Mouse (Mus musculus): ENCODE data around the gene Kif1a. TPM values are rescaled to one million over a fixed set of nuclear protein-coding genes. Genes with fewer than 3 reads are reported as not detected.

Gene Kif1a
- 7.3 and 8.0 TPM in 2 replicates for polyA plus RNA-seq (2014; fragmentation: Nextera tagmentation; extraction: Ambion mirVana)

DNA sequence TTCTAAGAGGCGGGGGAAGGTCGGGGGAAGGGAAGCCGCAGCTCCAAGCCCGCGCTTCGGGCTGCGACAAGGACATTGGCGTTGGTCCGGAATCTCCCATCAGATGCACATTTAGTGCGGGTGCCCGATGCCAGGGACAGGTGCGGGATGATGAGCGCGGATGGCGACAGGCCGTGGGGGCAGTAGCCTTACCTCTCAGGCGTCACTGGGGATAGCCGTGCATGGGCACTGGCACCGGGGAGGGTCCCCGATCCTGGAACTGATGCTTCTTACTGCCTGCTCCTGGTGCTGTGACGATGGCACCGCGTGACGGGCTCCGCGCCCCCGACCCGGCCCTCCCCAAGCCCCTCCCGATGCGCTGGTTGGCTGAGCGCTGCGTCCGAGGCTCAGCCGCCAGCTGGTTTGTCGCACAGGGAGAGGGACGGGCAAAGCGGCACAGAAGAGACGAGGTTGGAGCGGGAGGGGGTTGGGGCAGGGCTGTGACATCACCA lies at the start of gene Kif1a:
TSS of gene Kif1a (minus strand) at position 381 of the 491 bp plus-strand sequence.
- ATAC-seq (ENCODE audit: insufficient number of reproducible peaks, low FRiP score, low TSS enrichment, low read depth) (peak; percentile 65; the same call in 1 of the 2 replicates), DNase-seq (ENCODE audit: low spot score) (peak; percentile 68)
- peaks cover 47% of the 10 kb centered on the region for H3K27me3 ChIP-seq (ENCODE audit: control insufficient read depth, insufficient read depth, low read length)
- no peak within 1 kb of the TSS for H3K27ac ChIP-seq (replicated peaks; ENCODE audit: low read depth, low read length)
- H3K36me3 ChIP-seq (ENCODE audit: control insufficient read depth, insufficient read depth, low read length), result no peaks in the 10 kb centered on the region
- no peaks in the 10 kb centered on the region for H3K9me3 ChIP-seq (ENCODE audit: control insufficient read depth, low read length)
- peak within 1 kb of the TSS; percentile 55 for H3K4me3 ChIP-seq (ENCODE audit: low read depth, low read length)
- peaks cover 8% of the 10 kb centered on the region; the same call in 1 of the 2 replicates for H3K4me1 ChIP-seq (ENCODE audit: control insufficient read depth, insufficient read depth, low read length)
- H3K9ac ChIP-seq (ENCODE audit: low read length), result peak within 1 kb of the TSS; percentile 50
- 1% methylated on average over 39 of the region's 39 CpGs for WGBS
- H3K4me2 ChIP-seq (ENCODE audit: low read depth, severe bottlenecking), result peak within 1 kb of the TSS; percentile 89

DNA sequence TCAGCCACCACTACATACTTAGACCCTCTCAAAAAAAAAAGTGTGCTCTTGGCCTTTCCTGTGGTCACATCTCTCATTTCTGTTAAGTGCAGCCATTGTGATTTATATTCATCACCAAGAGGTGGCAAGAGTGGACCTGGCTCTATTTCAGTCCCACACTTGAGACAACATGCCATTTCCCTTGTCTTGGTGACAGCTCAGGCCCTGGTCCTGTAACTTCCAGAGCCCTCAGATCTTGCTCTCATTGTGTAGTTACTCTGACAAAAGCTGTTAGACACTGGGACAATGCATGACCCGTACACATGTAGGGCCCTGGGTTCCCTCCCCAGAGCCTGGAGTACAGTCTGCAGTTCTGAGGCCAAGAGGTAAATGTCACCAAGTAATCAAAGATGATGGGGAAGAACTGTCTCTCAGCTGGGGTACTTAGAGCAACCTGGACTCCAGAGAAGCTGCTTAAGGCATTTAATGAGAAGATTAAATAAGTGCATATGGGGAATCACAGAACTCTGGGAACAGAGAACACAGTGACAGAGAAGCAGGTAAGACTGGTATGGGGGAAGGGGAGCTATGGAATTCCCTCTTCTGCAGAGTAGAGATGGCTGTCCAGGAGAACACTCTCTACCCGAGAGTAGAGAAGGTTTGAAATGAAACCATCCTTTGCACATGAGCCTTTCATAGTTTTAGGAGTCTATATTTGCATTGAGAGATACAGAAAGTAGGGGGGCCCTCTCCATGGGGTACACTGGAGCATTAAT lies 49.3 kb upstream of the Kif1a start:
- no peak overlapping the region for H3K9ac ChIP-seq (ENCODE audit: low read length)
- WGBS, result 77% methylated on average over 2 of the region's 2 CpGs
- H3K27me3 ChIP-seq (ENCODE audit: control insufficient read depth, insufficient read depth, low read length), result no peaks in the 10 kb centered on the region

DNA sequence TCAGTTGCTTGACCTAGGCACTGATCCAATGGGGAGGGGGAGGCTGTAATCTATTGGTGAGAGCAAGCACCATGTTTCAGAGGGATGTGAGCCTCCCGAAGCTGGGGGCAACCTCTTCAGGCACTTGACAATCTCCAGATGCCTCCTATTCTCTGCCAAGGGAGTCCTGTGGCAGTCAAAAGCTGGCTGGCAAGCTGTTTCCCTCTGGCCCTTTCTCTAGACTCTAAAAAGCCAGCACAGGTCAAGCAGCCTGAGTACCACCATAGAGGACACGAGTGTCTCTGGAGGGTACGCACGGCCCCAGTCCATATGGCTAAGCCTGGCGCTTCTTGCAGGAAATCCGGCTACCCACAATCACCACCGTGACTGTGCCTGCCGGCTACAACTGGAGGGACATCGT lies 42.4 kb upstream of the Kif1a start:
- no peak overlapping the region for H3K27ac ChIP-seq (replicated peaks; ENCODE audit: low read depth, low read length)
- H3K9ac ChIP-seq (ENCODE audit: low read length), result no peak overlapping the region
- ATAC-seq (ENCODE audit: insufficient number of reproducible peaks, low FRiP score, low TSS enrichment, low read depth), result no peak
- WGBS, result 83% methylated on average over 9 of the region's 9 CpGs
- H3K36me3 ChIP-seq (ENCODE audit: control insufficient read depth, insufficient read depth, low read length), result no peaks in the 10 kb centered on the region
- no peaks in the 10 kb centered on the region for H3K9me3 ChIP-seq (ENCODE audit: control insufficient read depth, low read length)
- no peaks in the 10 kb centered on the region for H3K4me1 ChIP-seq (ENCODE audit: control insufficient read depth, insufficient read depth, low read length)
- no peak overlapping the region for H3K4me3 ChIP-seq (ENCODE audit: low read depth, low read length)
- no peak for DNase-seq (ENCODE audit: low spot score)
- H3K4me2 ChIP-seq (ENCODE audit: low read depth, severe bottlenecking), result no peak overlapping the region
- no peaks in the 10 kb centered on the region for H3K27me3 ChIP-seq (ENCODE audit: control insufficient read depth, insufficient read depth, low read length)

More for the DNA sequence above, 49.3 kb upstream of the Kif1a start:
- ATAC-seq (ENCODE audit: insufficient number of reproducible peaks, low FRiP score, low TSS enrichment, low read depth) (no peak), DNase-seq (ENCODE audit: low spot score) (no peak)
- H3K4me2 ChIP-seq (ENCODE audit: low read depth, severe bottlenecking), result no peak overlapping the region
- no peak overlapping the region for H3K27ac ChIP-seq (replicated peaks; ENCODE audit: low read depth, low read length)
- H3K4me1 ChIP-seq (ENCODE audit: control insufficient read depth, insufficient read depth, low read length), result no peaks in the 10 kb centered on the region
- H3K9me3 ChIP-seq (ENCODE audit: control insufficient read depth, low read length), result no peaks in the 10 kb centered on the region
- no peak overlapping the region for H3K4me3 ChIP-seq (ENCODE audit: low read depth, low read length)
- no peaks in the 10 kb centered on the region for H3K36me3 ChIP-seq (ENCODE audit: control insufficient read depth, insufficient read depth, low read length)

DNA sequence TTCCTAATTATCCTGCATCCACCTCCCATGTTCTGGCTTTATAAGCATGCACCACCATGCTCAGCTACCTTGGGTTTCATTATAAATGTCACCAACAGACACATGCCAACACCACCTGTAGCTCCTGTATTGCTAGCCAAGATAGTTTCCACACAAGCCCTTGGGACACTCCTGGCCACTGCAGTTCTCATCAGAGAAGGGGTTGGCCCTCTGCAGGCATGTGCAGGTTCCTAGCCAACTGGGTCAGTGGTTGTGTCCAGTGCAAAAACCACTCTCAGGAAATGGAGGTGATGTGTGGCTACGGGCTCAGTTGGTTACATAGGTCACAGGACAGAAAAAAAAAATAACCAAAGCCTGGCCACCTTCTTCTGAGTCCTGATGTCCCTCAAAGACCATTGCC lies 41.1 kb upstream of the Kif1a start:
- DNase-seq (ENCODE audit: low spot score) (no peak), ATAC-seq (ENCODE audit: insufficient number of reproducible peaks, low FRiP score, low TSS enrichment, low read depth) (no peak)
- Histone ChIP-seq H3K4me1 (ENCODE audit: control insufficient read depth, insufficient read depth, low read length) (no peaks in the 10 kb centered on the region), H3K4me3 (ENCODE audit: low read depth, low read length) (no peak overlapping the region), H3K36me3 (ENCODE audit: control insufficient read depth, insufficient read depth, low read length) (no peaks in the 10 kb centered on the region), H3K27me3 (ENCODE audit: control insufficient read depth, insufficient read depth, low read length) (no peaks in the 10 kb centered on the region), H3K9me3 (ENCODE audit: control insufficient read depth, low read length) (no peaks in the 10 kb centered on the region), H3K4me2 (ENCODE audit: low read depth, severe bottlenecking) (no peak overlapping the region), H3K9ac (ENCODE audit: low read length) (no peak overlapping the region), H3K27ac (replicated peaks; ENCODE audit: low read depth, low read length) (no peak overlapping the region)
- WGBS, result 87% methylated on average over 1 of the region's 1 CpGs

DNA sequence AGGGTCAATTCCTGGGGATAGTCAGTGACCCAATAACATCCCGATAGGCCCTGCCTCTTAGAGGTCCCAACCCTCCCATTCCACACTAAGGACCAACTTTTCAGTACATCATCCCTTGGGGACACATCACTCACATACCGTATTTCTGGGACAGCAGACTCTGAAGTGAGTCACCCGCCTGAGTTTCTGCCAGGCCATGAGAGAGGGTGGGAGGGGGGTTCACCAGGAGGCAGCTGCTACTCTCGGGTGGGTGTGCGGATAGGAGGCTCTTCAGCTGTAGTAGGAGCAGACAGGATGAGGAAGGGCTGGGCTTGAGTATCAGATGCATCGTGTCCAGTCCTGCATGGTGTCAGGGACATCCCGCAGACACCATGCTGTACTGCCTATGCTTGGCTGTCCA lies 38.0 kb upstream of the Kif1a start:
- no peak for DNase-seq (ENCODE audit: low spot score)
- Histone ChIP-seq H3K9ac (ENCODE audit: low read length) (no peak overlapping the region), H3K4me2 (ENCODE audit: low read depth, severe bottlenecking) (no peak overlapping the region), H3K4me1 (ENCODE audit: control insufficient read depth, insufficient read depth, low read length) (no peaks in the 10 kb centered on the region), H3K4me3 (ENCODE audit: low read depth, low read length) (no peak overlapping the region), H3K36me3 (ENCODE audit: control insufficient read depth, insufficient read depth, low read length) (no peaks in the 10 kb centered on the region), H3K9me3 (ENCODE audit: control insufficient read depth, low read length) (no peaks in the 10 kb centered on the region), H3K27ac (replicated peaks; ENCODE audit: low read depth, low read length) (no peak overlapping the region), H3K27me3 (ENCODE audit: control insufficient read depth, insufficient read depth, low read length) (no peaks in the 10 kb centered on the region)
- no peak for ATAC-seq (ENCODE audit: insufficient number of reproducible peaks, low FRiP score, low TSS enrichment, low read depth)
- WGBS, result 84% methylated on average over 7 of the region's 7 CpGs

DNA sequence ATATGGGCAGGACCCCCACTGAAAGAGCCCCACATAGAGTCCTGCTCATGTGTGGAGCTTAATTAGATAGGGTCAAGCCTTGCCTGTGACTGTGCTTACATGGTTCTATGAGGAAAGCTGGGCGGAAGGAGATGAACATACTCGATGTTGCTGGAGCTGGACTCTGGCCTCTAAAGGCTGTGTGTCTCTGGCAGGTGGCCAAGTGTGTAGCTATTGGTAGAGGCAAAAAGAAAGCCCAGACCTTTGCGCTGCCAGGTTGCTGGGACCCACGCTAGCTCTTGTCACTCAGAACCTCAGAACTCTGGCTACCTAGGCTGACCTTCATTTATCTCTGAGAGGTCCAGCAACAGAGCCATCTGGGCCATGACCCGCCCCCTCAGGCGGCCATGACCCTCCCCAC lies 36.8 kb upstream of the Kif1a start:
- DNase-seq (ENCODE audit: low spot score), result no peak
- 86% methylated on average over 6 of the region's 6 CpGs for WGBS
- H3K36me3 ChIP-seq (ENCODE audit: control insufficient read depth, insufficient read depth, low read length), result no peaks in the 10 kb centered on the region

DNA sequence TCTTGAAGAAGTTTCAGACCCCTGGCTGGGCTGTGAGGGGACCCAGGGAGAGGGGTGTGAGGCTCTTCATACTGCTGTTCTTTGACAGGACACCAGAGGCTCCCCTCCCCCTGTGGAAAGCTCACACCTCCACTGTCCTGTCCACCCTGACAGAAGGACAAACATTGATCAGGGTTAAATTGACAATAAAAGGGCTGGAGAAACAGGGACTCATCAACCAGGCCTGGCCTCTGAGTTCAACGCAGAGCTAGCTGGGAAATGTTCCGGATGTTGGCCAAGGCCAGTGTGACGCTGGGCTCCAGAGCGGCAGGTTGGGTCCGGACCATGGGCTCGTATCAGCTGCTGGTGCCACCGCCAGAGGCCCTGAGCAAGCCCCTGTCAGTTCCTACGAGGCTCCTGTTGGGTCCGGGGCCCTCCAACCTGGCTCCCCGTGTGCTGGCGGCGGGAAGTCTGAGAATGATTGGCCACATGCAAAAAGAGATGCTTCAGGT lies 33.3 kb upstream of the Kif1a start, which contains the start of gene Agxt:
TSS of gene Agxt (plus strand) at position 205 of the 491 bp plus-strand sequence.
- WGBS, result 83% methylated on average over 12 of the region's 12 CpGs
- H3K4me2 ChIP-seq (ENCODE audit: low read depth, severe bottlenecking), result no peak within 1 kb of the TSS
- no peaks in the 10 kb centered on the region for H3K36me3 ChIP-seq (ENCODE audit: control insufficient read depth, insufficient read depth, low read length)
- DNase-seq (ENCODE audit: low spot score) (no peak), ATAC-seq (ENCODE audit: insufficient number of reproducible peaks, low FRiP score, low TSS enrichment, low read depth) (no peak)
- H3K27ac ChIP-seq (replicated peaks; ENCODE audit: low read depth, low read length), result no peak within 1 kb of the TSS
- no peaks in the 10 kb centered on the region for H3K9me3 ChIP-seq (ENCODE audit: control insufficient read depth, low read length)
- H3K27me3 ChIP-seq (ENCODE audit: control insufficient read depth, insufficient read depth, low read length), result no peaks in the 10 kb centered on the region
- H3K9ac ChIP-seq (ENCODE audit: low read length), result no peak within 1 kb of the TSS
- no peaks in the 10 kb centered on the region for H3K4me1 ChIP-seq (ENCODE audit: control insufficient read depth, insufficient read depth, low read length)
- H3K4me3 ChIP-seq (ENCODE audit: low read depth, low read length), result no peak within 1 kb of the TSS

More for the DNA sequence above, 36.8 kb upstream of the Kif1a start:
- H3K9ac ChIP-seq (ENCODE audit: low read length), result no peak overlapping the region
- no peak overlapping the region for H3K4me2 ChIP-seq (ENCODE audit: low read depth, severe bottlenecking)
- no peak overlapping the region for H3K4me3 ChIP-seq (ENCODE audit: low read depth, low read length)
- ATAC-seq (ENCODE audit: insufficient number of reproducible peaks, low FRiP score, low TSS enrichment, low read depth), result no peak
- no peaks in the 10 kb centered on the region for H3K9me3 ChIP-seq (ENCODE audit: control insufficient read depth, low read length)
- H3K4me1 ChIP-seq (ENCODE audit: control insufficient read depth, insufficient read depth, low read length), result no peaks in the 10 kb centered on the region
- no peak overlapping the region for H3K27ac ChIP-seq (replicated peaks; ENCODE audit: low read depth, low read length)
- no peaks in the 10 kb centered on the region for H3K27me3 ChIP-seq (ENCODE audit: control insufficient read depth, insufficient read depth, low read length)

DNA sequence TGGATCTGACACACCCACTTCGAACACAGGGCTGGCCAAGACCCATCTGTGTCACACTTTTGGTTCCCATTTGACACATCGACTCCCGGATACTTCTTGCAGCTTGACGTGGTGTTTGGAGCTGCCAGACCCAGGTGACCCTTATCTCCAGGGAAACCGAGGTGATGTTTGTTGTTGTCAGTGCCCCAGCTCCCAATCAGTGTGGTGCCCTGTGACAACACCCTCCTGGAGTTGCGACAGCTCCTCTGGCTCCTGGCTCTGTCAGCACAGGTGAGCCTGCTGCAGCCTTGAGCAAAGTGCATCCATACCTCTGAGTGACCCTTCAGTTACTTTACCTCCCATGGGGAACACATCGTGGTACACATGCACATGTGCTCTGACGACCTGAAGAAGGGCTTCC lies 30.9 kb upstream of the Kif1a start:
- ATAC-seq (ENCODE audit: insufficient number of reproducible peaks, low FRiP score, low TSS enrichment, low read depth), result no peak
- 66% methylated on average over 8 of the region's 8 CpGs for WGBS
- Histone ChIP-seq H3K27me3 (ENCODE audit: control insufficient read depth, insufficient read depth, low read length) (no peaks in the 10 kb centered on the region), H3K4me2 (ENCODE audit: low read depth, severe bottlenecking) (no peak overlapping the region), H3K9ac (ENCODE audit: low read length) (no peak overlapping the region), H3K36me3 (ENCODE audit: control insufficient read depth, insufficient read depth, low read length) (no peaks in the 10 kb centered on the region), H3K9me3 (ENCODE audit: control insufficient read depth, low read length) (no peaks in the 10 kb centered on the region), H3K27ac (replicated peaks; ENCODE audit: low read depth, low read length) (no peak overlapping the region), H3K4me3 (ENCODE audit: low read depth, low read length) (no peak overlapping the region), H3K4me1 (ENCODE audit: control insufficient read depth, insufficient read depth, low read length) (peaks cover 6% of the 10 kb centered on the region)
- DNase-seq (ENCODE audit: low spot score), result no peak

Data from limb, embryonic 11.5 days (tissue).